Mouse (Mus musculus): Measurements from ENCODE around the gene Fancf. TPM values are rescaled to one million over a fixed set of nuclear protein-coding genes. Genes with fewer than 3 reads are reported as not detected.

The Fancf gene
- 11.7 and 12.3 TPM in 2 replicates for polyA plus RNA-seq (2015; fragmentation: Nextera tagmentation; extraction: Ambion mirVana)

DNA sequence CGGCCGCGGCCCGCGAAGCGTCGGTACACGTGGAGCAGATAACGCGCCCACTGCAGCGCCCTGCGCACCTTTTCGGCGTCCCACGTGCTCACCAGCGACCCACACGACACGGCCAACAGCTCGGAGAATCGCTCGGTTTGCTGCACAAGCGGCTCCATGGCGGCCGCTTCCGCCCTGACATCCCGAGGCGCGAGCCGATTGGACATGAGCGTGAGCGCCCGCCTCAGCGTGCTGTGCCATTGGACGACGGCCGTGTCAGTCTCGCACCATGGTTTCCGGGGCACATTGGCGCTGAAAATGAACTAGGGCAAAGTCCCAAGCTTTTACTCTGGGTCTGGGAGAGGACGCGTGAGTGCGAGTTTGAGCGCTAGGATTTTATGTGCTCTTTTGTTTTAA is at the start of gene Fancf:
TSS of gene Fancf (minus strand) at position 171 of the 396 bp plus-strand sequence.

DNA sequence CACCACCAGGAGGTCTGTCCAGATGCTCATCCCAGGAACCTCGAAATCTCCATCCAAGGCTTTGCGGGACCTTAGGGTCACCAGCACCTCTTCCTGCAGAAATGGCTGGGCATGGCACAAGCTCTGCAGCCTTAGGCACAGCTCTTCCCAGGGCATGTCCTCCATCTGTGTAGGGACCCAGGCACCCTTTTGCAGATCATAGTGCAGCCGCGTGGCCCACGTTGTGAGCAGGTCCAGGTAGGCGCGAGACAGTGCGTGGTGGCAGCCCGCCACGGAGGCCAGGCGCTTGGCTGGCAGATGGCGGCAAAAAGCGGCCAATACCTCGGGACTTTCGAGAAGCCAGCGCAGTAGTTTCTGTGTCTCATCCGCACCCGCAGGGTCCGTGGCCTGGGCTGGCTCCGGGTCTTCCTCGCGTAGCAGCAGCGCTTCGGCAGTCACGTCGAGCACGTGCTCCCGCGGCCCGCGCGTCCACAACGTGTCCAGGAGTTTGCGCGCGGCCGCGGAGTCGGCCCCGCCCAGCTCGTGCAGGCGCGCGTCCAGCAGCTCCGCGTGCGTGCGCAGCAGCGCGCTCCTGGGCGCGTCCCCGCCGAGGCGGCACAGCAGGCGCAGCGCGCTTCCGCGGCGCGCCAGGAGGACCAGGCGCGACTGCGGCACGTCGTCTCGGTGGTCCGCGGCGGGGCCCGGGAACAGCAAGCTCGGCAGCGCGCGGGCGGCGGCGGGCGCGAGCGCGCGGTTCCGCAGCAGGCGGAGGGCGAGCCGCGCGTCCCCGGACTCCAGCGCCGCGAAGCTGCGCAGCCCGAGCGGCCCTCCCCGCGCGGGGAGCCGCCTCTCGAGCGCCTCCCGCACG is 594 bp downstream of the Fancf start, which contains the start of gene Gas2:
TSS of gene Gas2 (plus strand) at position 766 of the 847 bp plus-strand sequence.

Other genes starting within 250 kb of the Fancf start
- 0.14 TPM in 1 of 2 replicates, not detected in the other for gene Slc17a6, start 240.3 kb downstream of the Fancf start, polyA plus RNA-seq (2015; fragmentation: Nextera tagmentation; extraction: Ambion mirVana)
- 16.3 and 28.0 TPM in 2 replicates for gene Gas2, start 252 bp downstream of the Fancf start, polyA plus RNA-seq (2015; fragmentation: Nextera tagmentation; extraction: Ambion mirVana)
- gene Svip, start 143.8 kb upstream of the Fancf start, polyA plus RNA-seq (2015; fragmentation: Nextera tagmentation; extraction: Ambion mirVana), result 10.5 and 11.2 TPM in 2 replicates
- gene 1700015G11Rik, start 153.5 kb upstream of the Fancf start, polyA plus RNA-seq (2015; fragmentation: Nextera tagmentation; extraction: Ambion mirVana), result not detected in 2 replicates

All from adrenal gland, postnatal 0 days (tissue).